Mouse (Mus musculus) erythroblast, adult 5-6 weeks (primary cell): ENCODE data around the gene Gm11549. TPM values are rescaled to one million over a fixed set of nuclear protein-coding genes. Genes with fewer than 3 reads are reported as not detected.

Source experiments
- ATAC-seq: replicated peaks from 2 replicates; pipeline ENCODE4 v1.8.0; 2016; ENCODE audit warnings: moderate number of reproducible peaks, mild to moderate bottlenecking, moderate TSS enrichment, inconsistent platforms; ENCODE audit not compliant: poor library complexity, low FRiP score, severe bottlenecking
- total RNA-seq, 2 experiments: library from RNA; stranded (forward) in 1 of 2; stranded (reverse) in 1 of 2; fragments of 150-400 nt in 1 of 2; fragments of 200-764, 138-1000 nt in 1 of 2; gene quantifications; 2 replicates each; pipeline versions ENCODE4 v1.2.3 to v1.2.4; 2015 to 2017; ENCODE audit warnings: low replicate concordance in 2 of 2

The Gm11549 gene
- not detected in 2 replicates for total RNA-seq (2015; ENCODE audit: low replicate concordance)
- not detected in 2 replicates for total RNA-seq (2017; ENCODE audit: low replicate concordance)

- ATAC-seq: no peak
These were observed at the start of gene Gm11549 for GRCm38 (mm10) chr3:36521073-36522060. TSS of gene Gm11549 (minus strand) at chr3:36521813.

GRCm38 (mm10) chr3:36569836-36570235 is 48.2 kb upstream of the Gm11549 start:
- peak; percentile 80 for ATAC-seq

GRCm38 (mm10) chr3:36563666-36564065 is 42.1 kb upstream of the Gm11549 start:
- ATAC-seq: no peak

- ATAC-seq: peak; percentile 91
These were observed 38.0 kb upstream of the Gm11549 start for GRCm38 (mm10) chr3:36559606-36560005.

GRCm38 (mm10) chr3:36557601-36558000 is 36.0 kb upstream of the Gm11549 start:
- no peak for ATAC-seq

GRCm38 (mm10) chr3:36552406-36553047 is 30.9 kb upstream of the Gm11549 start, which contains the start of gene Exosc9:
TSS of gene Exosc9 (plus strand) at chr3:36552606.
- peak; percentile 100 for ATAC-seq

GRCm38 (mm10) chr3:36551851-36552384 is 30.3 kb upstream of the Gm11549 start:
- ATAC-seq: peak; percentile 36

- no peak for ATAC-seq
These were observed 29.7 kb upstream of the Gm11549 start for GRCm38 (mm10) chr3:36551343-36551742.

- no peak for ATAC-seq
These were observed 23.3 kb upstream of the Gm11549 start for GRCm38 (mm10) chr3:36544961-36545360.

GRCm38 (mm10) chr3:36541399-36541798 is 19.8 kb upstream of the Gm11549 start:
- ATAC-seq: no peak

- no peak for ATAC-seq
These were observed 19.1 kb upstream of the Gm11549 start for GRCm38 (mm10) chr3:36540756-36541155.

- ATAC-seq: no peak
These were observed 16.3 kb upstream of the Gm11549 start for GRCm38 (mm10) chr3:36537701-36538470.

- no peak for ATAC-seq
These were observed 14.4 kb upstream of the Gm11549 start for GRCm38 (mm10) chr3:36536041-36536440.

GRCm38 (mm10) chr3:36533201-36533672 is 11.6 kb upstream of the Gm11549 start:
- ATAC-seq: no peak

- ATAC-seq: no peak
These were observed 11.1 kb upstream of the Gm11549 start for GRCm38 (mm10) chr3:36532738-36533137.

GRCm38 (mm10) chr3:36531979-36532542 is 10.4 kb upstream of the Gm11549 start:
- ATAC-seq: no peak

- no peak for ATAC-seq
These were observed 9.6 kb upstream of the Gm11549 start for GRCm38 (mm10) chr3:36531242-36531641.

GRCm38 (mm10) chr3:36530781-36531180 is 9.2 kb upstream of the Gm11549 start:
- ATAC-seq: no peak

GRCm38 (mm10) chr3:36530345-36530744 is 8.7 kb upstream of the Gm11549 start:
- ATAC-seq: no peak
